Mouse (Mus musculus) thymus, postnatal 25 days (tissue): ENCODE data around the gene Psmd12.

Experiments used
- DNase-seq: peaks from one replicate; pipeline ENCODE4 v3.0.0; 2022

Psmd12 gene

GRCm38 (mm10) chr11:107479053-107479861, at the start of gene Psmd12:
Psmd12 (plus strand) TSS chr11:107479484.
- DNase-seq: peak; percentile 98

- no peak for DNase-seq
Observed at GRCm38 (mm10) chr11:107431197-107431965, 47.9 kb upstream of the Psmd12 start.

- no peak for DNase-seq
Observed at GRCm38 (mm10) chr11:107435776-107436449, 43.4 kb upstream of the Psmd12 start.

GRCm38 (mm10) chr11:107437723-107438122, 41.6 kb upstream of the Psmd12 start:
- DNase-seq: no peak

- DNase-seq: no peak
Observed at GRCm38 (mm10) chr11:107438140-107438539, 41.1 kb upstream of the Psmd12 start.

- DNase-seq: no peak
Observed at GRCm38 (mm10) chr11:107441050-107441449, 38.2 kb upstream of the Psmd12 start.

- DNase-seq: peak; percentile 26
Observed at GRCm38 (mm10) chr11:107443121-107444095, 35.9 kb upstream of the Psmd12 start.

GRCm38 (mm10) chr11:107445683-107446082, 33.6 kb upstream of the Psmd12 start:
- DNase-seq: no peak

GRCm38 (mm10) chr11:107446650-107447049, 32.6 kb upstream of the Psmd12 start:
- DNase-seq: no peak

GRCm38 (mm10) chr11:107447349-107447748, 31.9 kb upstream of the Psmd12 start:
- peak; percentile 47 for DNase-seq

- DNase-seq: no peak
Observed at GRCm38 (mm10) chr11:107447915-107448314, 31.4 kb upstream of the Psmd12 start.

GRCm38 (mm10) chr11:107449169-107449910, 29.9 kb upstream of the Psmd12 start:
- peak; percentile 36 for DNase-seq

- DNase-seq: no peak
Observed at GRCm38 (mm10) chr11:107450097-107450496, 29.2 kb upstream of the Psmd12 start.

GRCm38 (mm10) chr11:107451106-107451505, 28.2 kb upstream of the Psmd12 start:
- DNase-seq: peak; percentile 44

GRCm38 (mm10) chr11:107452053-107452452, 27.2 kb upstream of the Psmd12 start:
- DNase-seq: peak; percentile 30

GRCm38 (mm10) chr11:107454546-107455462, 24.5 kb upstream of the Psmd12 start:
- DNase-seq: no peak

- no peak for DNase-seq
Observed at GRCm38 (mm10) chr11:107457282-107457681, 22.0 kb upstream of the Psmd12 start.

- peak; percentile 25 for DNase-seq
Observed at GRCm38 (mm10) chr11:107458286-107458685, 21.0 kb upstream of the Psmd12 start.

GRCm38 (mm10) chr11:107458986-107459385, 20.3 kb upstream of the Psmd12 start:
- no peak for DNase-seq

GRCm38 (mm10) chr11:107459828-107460227, 19.5 kb upstream of the Psmd12 start:
- DNase-seq: no peak
